Mouse (Mus musculus) kidney, adult 2 months (tissue): ENCODE data around the gene Pecam1. TPM values are rescaled to one million over a fixed set of nuclear protein-coding genes. Genes with fewer than 3 reads are reported as not detected.
A peak's percentile ranks its signal among the peaks of the same experiment; 100 is the strongest.

Source experiments
- DNase-seq: peaks from one replicate; pipeline ENCODE4 v3.0.0; 2021
- H3K27ac ChIP-seq: fragments of 200-500 bp; 2 replicates; pipeline ENCODE4 v1.5.1; 2012; ENCODE audit warnings: low read depth, low read length, control low read depth, inconsistent platforms; ENCODE audit not compliant: insufficient read depth
- H3K27me3 ChIP-seq: fragments of 200-500 bp; replicated peaks from 2 replicates; pipeline ENCODE4 v1.6.1; 2012; ENCODE audit warnings: mild to moderate bottlenecking, moderate library complexity, low read length, inconsistent platforms; ENCODE audit not compliant: control insufficient read depth, insufficient read depth
- H3K36me3 ChIP-seq: fragments of 200-500 bp; 2 replicates; pipeline ENCODE4 v1.6.1; 2012; ENCODE audit warnings: mild to moderate bottlenecking, moderate library complexity, low read length, inconsistent platforms; ENCODE audit not compliant: control insufficient read depth, insufficient read depth
- H3K4me1 ChIP-seq: fragments of 200-500 bp; 2 replicates; pipeline ENCODE4 v1.6.1; 2011; ENCODE audit warnings: low read length; ENCODE audit not compliant: control insufficient read depth, insufficient read depth
- H3K4me3 ChIP-seq: fragments of 200-500 bp; 2 replicates; pipeline ENCODE4 v1.5.1; 2011; ENCODE audit warnings: mild to moderate bottlenecking, low read depth, low read length, control low read depth; ENCODE audit not compliant: insufficient read depth
- CTCF ChIP-seq: fragments of 200-500 bp; conservative IDR thresholded peaks from 2 replicates; pipeline ENCODE4 v1.5.1; 2011; ENCODE audit warnings: low read depth, mild to moderate bottlenecking, control low read depth, low read length, moderate library complexity, mixed read lengths; ENCODE audit not compliant: insufficient read depth, insufficient read length
- POLR2A ChIP-seq: fragments of 200-500 bp; IDR thresholded peaks from one replicate; pipeline ENCODE4 v1.6.1; 2011; ENCODE audit warnings: low read depth, low read length, control low read depth
- WGBS: fragments of 180-500 bp; shearing (Covaris S2); methylation state at CpG from one replicate; pipeline ENCODE4 v1.1.7; 2018; 5-methylcytosine and 5-hydroxymethylcytosine counted together
- polyA plus RNA-seq: library from polyadenylated mRNA; depleted of rRNA; stranded (reverse); fragments of >200 nt; gene quantifications from 2 replicates; pipeline ENCODE4 v1.2.3, GENCODE M21; 2012; rRNA removed

Gene Pecam1
- polyA plus RNA-seq, 1 experiment, result 60.4 TPM

- no peak overlapping the region for H3K4me3 ChIP-seq
- DNase-seq, result no peak
- no peaks in the 10 kb centered on the region for H3K36me3 ChIP-seq
- H3K4me1 ChIP-seq, result peaks cover 10% of the 10 kb centered on the region
- TF ChIP-seq CTCF (no peak), POLR2A (no peak)
- no peak overlapping the region for H3K27ac ChIP-seq
- WGBS, result 44% methylated on average over 4 of the region's 4 CpGs
- no peaks in the 10 kb centered on the region for H3K27me3 ChIP-seq
Measured at GRCm38 (mm10) chr11:106614339-106614645, 136.1 kb downstream of the Pecam1 start.

- no peak for DNase-seq
- WGBS, result 58% methylated on average over 15 of the region's 15 CpGs
- TF ChIP-seq CTCF (no peak), POLR2A (no peak)
- Histone ChIP-seq H3K27me3 (no peaks in the 10 kb centered on the region), H3K4me1 (peaks cover 10% of the 10 kb centered on the region), H3K27ac (peak overlapping the region; percentile 90; the same call in 1 of the 2 replicates), H3K4me3 (peak overlapping the region; percentile 75; the same call in 1 of the 2 replicates), H3K36me3 (no peaks in the 10 kb centered on the region)
Measured at GRCm38 (mm10) chr11:106613638-106614338, 136.6 kb downstream of the Pecam1 start.

DNA sequence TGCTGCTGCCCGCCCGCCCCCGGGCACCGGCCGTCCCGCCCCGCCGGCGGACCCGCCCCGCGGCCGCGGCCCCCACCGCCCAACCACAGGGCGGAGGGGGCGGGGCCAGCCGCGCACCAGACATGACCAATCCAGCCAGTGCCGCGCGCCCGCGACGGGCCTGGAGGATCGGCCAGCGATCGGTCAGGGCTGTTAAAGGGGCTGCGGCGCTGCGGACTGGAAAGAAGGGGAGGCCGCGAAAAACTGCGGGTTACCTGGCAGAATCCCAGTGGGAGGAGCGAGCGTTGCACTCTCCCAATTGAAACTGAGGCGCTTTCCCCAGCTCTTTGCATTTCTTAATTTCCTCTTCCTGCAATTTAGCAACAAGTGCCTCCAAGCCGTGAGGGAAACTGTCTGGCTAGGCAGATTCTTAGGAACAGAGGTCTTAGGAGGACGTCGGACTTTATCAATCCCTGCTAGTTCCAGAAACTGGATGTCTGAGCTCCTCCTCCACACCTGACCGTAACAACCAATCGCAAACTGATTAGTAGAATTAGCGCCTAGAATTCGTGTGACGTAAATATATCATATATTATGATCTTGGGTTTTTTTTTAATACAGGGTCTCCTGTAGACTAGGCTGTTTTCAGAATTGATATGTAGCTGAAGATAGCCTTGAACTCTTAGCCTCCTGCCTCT is 137.3 kb downstream of the Pecam1 start, which contains the start of gene Tex2:
Tex2 (minus strand) TSS at position 463 of the 677 bp plus-strand sequence.
- Histone ChIP-seq H3K36me3 (no peaks in the 10 kb centered on the region), H3K4me1 (peaks cover 10% of the 10 kb centered on the region), H3K27me3 (no peaks in the 10 kb centered on the region), H3K27ac (peak within 1 kb of the TSS; percentile 90), H3K4me3 (peak within 1 kb of the TSS; percentile 95)
- 1% methylated on average over 44 of the region's 45 CpGs for WGBS
- TF ChIP-seq CTCF, result no peak
- TF ChIP-seq POLR2A, result no peak
- peak; percentile 99 for DNase-seq

DNA sequence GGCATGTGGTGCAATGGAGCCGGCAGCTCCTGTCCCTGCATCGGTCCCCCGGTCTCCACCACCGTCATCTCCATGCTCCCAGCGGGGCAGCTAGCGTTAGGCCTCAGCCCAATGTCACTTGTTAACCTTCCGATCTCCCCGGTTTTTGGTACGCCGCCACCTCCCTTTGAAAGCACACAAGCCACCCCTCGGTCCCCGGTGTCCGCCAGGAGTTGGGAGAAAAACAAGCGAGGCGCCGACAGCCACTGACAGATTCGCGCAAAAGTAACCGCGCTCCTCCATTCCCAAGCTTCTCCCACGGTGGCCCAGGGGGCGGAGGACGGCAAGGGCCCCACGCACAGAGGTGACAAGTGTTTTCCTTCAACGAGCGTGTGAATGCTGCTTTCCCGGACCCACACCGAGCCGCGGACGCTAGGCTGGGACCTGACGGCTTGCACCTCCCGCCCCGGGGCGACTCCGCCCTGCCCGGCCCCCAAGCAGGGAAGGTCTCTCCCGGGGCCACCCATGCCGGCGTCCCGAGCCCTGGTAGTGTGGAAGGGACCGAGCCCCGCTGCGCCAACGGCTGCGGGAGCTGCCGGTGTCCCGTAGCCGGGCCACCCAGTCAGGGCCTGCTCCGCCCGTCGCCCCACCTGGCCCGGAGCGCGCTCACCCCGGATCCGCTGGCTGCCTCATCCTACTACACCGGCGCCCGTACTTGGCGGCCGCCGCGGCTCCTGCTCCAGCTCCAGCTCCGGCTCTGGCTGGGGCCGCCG is 138.0 kb downstream of the Pecam1 start:
- peak overlapping the region; percentile 95 for H3K4me3 ChIP-seq
- H3K27me3 ChIP-seq, result no peaks in the 10 kb centered on the region
- whole genome bisulfite sequencing, result under 1% methylated on average over 64 of the region's 67 CpGs
- peak; percentile 51 for DNase-seq
- no peaks in the 10 kb centered on the region for H3K36me3 ChIP-seq
- H3K4me1 ChIP-seq, result peaks cover 10% of the 10 kb centered on the region
- TF ChIP-seq CTCF (no peak), POLR2A (no peak)
- H3K27ac ChIP-seq, result peak overlapping the region; percentile 84

DNA sequence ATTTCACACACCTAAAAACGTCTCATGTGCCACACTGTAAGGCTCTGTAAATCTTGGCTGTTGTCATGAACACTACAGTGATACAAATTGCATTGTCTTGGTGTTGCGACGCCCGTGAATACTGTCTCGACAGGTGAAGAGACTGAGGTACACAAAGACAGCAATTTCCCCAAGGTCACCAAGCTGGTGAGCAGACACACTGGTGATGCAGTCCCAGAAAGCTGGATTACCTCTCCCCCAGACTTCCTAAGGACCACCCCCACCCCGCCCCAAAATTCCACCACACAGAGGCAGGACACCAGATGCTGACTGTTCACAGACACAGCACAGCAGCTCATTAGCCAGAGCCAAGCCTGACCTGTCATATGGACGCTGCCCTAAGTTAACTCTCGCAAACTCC is 140.7 kb downstream of the Pecam1 start:
- Histone ChIP-seq H3K4me1 (peaks cover 12% of the 10 kb centered on the region), H3K27me3 (no peaks in the 10 kb centered on the region), H3K27ac (no peak overlapping the region), H3K4me3 (no peak overlapping the region), H3K36me3 (no peaks in the 10 kb centered on the region)
- 90% methylated on average over 8 of the region's 8 CpGs for WGBS
- TF ChIP-seq POLR2A (no peak), CTCF (no peak)
- DNase-seq, result no peak

DNA sequence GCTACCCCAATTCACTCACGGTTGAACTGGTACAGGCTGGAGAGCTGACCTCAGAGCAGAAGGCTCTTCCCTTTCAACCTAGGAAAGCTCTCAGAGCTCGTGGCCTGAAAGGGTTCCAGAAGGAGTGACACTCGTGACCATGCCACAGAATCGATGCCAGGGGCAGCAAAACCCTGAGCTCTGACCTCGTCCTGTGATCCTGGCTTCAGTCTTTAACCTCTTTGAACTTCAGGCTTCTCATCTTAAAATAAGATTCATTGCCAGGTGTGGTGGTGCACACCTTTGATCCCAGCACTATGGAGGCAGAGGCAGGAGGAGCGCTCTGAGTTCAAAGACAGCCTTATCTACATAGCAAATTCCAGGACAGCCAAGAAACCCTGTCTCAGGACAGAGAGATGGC is 143.1 kb downstream of the Pecam1 start:
- DNase-seq, result no peak
- H3K4me1 ChIP-seq, result peaks cover 13% of the 10 kb centered on the region
- H3K4me3 ChIP-seq, result no peak overlapping the region
- H3K27me3 ChIP-seq, result no peaks in the 10 kb centered on the region
- WGBS, result 54% methylated on average over 6 of the region's 6 CpGs
- no peak overlapping the region for H3K27ac ChIP-seq
- no peaks in the 10 kb centered on the region for H3K36me3 ChIP-seq
- no peak for TF ChIP-seq CTCF
- no peak for TF ChIP-seq POLR2A

DNA sequence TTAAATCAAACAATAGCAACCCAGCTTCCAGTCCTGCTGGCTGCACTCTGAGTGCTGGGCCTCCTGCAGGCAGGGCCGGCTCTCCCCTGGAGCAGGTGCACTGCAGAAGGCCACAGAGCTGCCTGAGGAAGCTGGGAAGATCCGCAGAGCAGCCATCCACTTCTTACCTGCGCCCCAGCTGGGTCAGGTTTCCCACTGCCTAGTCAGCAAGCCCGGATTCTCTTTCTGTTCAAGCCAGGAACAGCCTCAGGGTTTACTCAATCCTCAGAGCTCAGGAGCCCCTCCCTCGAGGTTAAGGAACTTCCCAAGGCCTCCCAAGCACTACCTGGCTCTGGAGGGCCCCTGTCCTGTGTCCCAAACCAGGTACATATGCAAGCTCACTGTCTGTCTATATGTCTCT is 144.4 kb downstream of the Pecam1 start:
- H3K4me1 ChIP-seq, result peaks cover 6% of the 10 kb centered on the region
- H3K27me3 ChIP-seq, result no peaks in the 10 kb centered on the region
- no peak for DNase-seq
- H3K27ac ChIP-seq, result no peak overlapping the region
- H3K4me3 ChIP-seq, result no peak overlapping the region
- no peak for TF ChIP-seq CTCF
- TF ChIP-seq POLR2A, result no peak
- WGBS, result 48% methylated on average over 5 of the region's 5 CpGs
- H3K36me3 ChIP-seq, result no peaks in the 10 kb centered on the region

Other genes starting within 250 kb of the Pecam1 start
- 33.0 and 37.2 TPM in 2 replicates for gene Tex2, start 137.2 kb downstream of the Pecam1 start, polyA plus RNA-seq
- gene Milr1, start 598 bp upstream of the Pecam1 start, polyA plus RNA-seq, result 0.27 and 0.66 TPM in 2 replicates
- 6.3 and 7.2 TPM in 2 replicates for gene Polg2, start 28.9 kb upstream of the Pecam1 start, polyA plus RNA-seq
- gene Ddx5, start 38.6 kb upstream of the Pecam1 start, polyA plus RNA-seq, result 253 and 261 TPM in 2 replicates
- gene Cep95, start 38.6 kb upstream of the Pecam1 start, polyA plus RNA-seq, result 2.2 and 3.6 TPM in 2 replicates
- 12.1 and 14.7 TPM in 2 replicates for gene Smurf2, start 170.1 kb upstream of the Pecam1 start, polyA plus RNA-seq
- 11.9 and 14.1 TPM in 2 replicates for gene Kpna2, start 248.9 kb upstream of the Pecam1 start, polyA plus RNA-seq